Mouse (Mus musculus): Measurements from ENCODE around the gene Slc26a8. TPM values are rescaled to one million over a fixed set of nuclear protein-coding genes. Genes with fewer than 3 reads are reported as not detected.

Slc26a8 gene
- polyA plus RNA-seq, 1 experiment from 2014 or later, result 0.44 TPM

DNA sequence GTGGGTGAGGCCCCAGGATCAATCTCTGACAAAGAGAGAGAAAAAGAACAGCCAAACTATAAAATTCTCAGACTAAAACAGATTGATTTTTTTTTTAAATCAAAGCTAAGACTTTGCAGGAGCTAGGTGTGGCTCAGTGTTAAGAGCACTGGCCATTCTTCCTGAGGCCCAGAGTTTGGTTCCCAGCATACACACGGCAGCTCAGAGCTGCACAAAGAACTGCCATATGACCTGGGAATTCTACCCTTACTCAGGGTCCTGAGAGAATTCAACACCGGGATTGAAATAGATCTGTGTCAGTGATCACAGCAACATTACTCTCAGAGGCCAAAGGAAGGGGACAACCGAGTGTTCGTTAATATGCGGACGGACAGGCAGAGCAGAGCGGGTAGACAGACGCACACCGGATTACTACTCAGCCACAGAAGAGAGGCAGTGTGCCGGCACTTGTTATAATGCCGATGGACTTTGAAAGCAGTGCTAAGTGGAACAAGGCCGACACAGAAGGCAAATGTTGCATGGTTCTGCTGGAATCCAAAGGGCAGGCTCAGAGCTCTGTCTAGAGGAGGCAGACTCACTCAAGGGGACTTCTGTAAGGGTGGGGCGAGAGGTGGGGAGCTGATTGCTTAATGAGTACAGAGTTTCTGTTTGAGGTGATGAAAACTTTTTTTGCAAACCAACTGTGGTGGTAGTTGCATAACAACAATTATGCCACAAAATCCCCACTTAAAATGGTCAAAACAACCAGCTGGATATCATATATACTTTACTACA, 7.5 kb downstream of the Slc26a8 start:
- Histone ChIP-seq H3K27me3 (no peaks in the 10 kb centered on the region), H3K36me3 (no peaks in the 10 kb centered on the region), H3K9ac (no peak overlapping the region), H3K9me3 (replicated peaks) (no peaks in the 10 kb centered on the region), H3K4me1 (no peaks in the 10 kb centered on the region), H3K4me2 (replicated peaks) (no peak overlapping the region), H3K4me3 (no peak overlapping the region), H3K27ac (no peak overlapping the region)
- no peak for ATAC-seq (ENCODE audit: low FRiP score)
- 81% methylated on average over 13 of the region's 13 CpGs for WGBS

DNA sequence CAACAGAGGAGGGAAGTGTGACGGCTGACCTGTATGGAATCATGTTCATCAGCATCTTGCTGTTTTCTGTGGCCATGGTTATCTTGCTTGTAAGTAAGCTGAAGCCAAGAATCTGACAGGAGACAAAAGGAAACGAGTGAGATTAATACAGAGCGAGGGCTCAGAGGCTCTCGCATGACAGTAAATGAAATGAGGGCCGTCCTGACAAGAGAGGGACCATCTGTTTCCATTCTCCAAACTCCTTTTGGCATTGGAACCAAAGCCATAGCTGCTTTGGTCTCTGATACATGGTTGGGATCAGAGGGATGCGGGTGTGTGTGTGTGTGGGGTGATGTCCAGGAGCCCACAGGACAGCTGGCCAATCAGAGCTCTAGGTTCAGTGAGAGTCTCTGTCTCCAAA, 30.5 kb downstream of the Slc26a8 start:
- ATAC-seq (ENCODE audit: low FRiP score), result no peak
- no peaks in the 10 kb centered on the region for H3K36me3 ChIP-seq
- no peaks in the 10 kb centered on the region for H3K27me3 ChIP-seq
- H3K27ac ChIP-seq, result no peak overlapping the region
- no peak overlapping the region for H3K4me3 ChIP-seq
- no peak overlapping the region for H3K4me2 ChIP-seq (replicated peaks)
- H3K4me1 ChIP-seq, result peaks cover 8% of the 10 kb centered on the region
- H3K9ac ChIP-seq, result no peak overlapping the region
- H3K9me3 ChIP-seq (replicated peaks), result no peaks in the 10 kb centered on the region
- 70% methylated on average over 6 of the region's 6 CpGs for WGBS

DNA sequence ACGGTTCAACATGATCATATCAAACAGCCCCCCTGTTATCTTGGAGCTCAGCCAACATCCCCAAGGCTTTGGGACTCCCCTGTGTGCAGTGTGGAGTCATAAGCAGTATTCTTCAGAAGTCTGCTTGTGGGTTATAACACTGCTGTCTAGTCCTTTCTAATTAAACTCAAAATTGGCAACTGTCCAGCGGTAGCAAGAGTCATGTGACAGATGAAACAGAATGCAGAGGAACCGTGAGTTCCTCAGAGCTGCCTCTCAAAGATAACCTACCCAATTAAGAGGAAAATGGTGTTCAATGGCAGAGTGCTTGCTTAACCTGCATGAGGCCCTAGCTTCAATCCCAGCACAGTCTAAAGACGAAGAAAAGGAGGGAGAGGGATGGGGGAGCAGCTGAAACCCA, 32.1 kb downstream of the Slc26a8 start:
- no peak overlapping the region for H3K9ac ChIP-seq
- H3K4me1 ChIP-seq, result peaks cover 8% of the 10 kb centered on the region
- no peaks in the 10 kb centered on the region for H3K27me3 ChIP-seq
- no peak overlapping the region for H3K4me3 ChIP-seq
- H3K9me3 ChIP-seq (replicated peaks), result no peaks in the 10 kb centered on the region
- no peak overlapping the region for H3K4me2 ChIP-seq (replicated peaks)
- no peak for ATAC-seq (ENCODE audit: low FRiP score)
- H3K27ac ChIP-seq, result no peak overlapping the region
- WGBS, result 47% methylated on average over 4 of the region's 4 CpGs
- no peaks in the 10 kb centered on the region for H3K36me3 ChIP-seq

DNA sequence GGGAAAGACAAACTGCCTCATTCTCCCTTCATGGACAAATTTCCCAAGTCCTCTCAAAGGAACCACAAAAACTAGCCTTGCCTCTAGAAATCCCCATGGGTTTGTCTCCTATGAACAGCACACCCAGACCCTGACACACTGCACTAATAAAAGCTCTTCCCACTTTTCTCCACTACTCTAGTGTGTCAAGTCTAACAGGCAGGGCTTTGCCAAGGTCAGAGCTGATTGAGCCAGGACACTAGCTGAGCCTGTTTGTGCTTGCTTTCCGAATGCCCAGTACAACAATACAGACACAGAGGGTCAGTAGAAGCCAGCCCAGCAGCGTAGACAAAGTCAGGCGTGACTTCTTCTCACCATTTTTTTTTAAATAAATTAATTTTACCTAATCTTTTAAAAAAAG, 39.8 kb downstream of the Slc26a8 start:
- Histone ChIP-seq H3K4me1 (no peaks in the 10 kb centered on the region), H3K4me3 (no peak overlapping the region), H3K27ac (no peak overlapping the region), H3K4me2 (replicated peaks) (no peak overlapping the region), H3K27me3 (no peaks in the 10 kb centered on the region), H3K9me3 (replicated peaks) (no peaks in the 10 kb centered on the region), H3K36me3 (no peaks in the 10 kb centered on the region), H3K9ac (no peak overlapping the region)
- ATAC-seq (ENCODE audit: low FRiP score), result no peak
- WGBS, result 80% methylated on average over 3 of the region's 3 CpGs

DNA sequence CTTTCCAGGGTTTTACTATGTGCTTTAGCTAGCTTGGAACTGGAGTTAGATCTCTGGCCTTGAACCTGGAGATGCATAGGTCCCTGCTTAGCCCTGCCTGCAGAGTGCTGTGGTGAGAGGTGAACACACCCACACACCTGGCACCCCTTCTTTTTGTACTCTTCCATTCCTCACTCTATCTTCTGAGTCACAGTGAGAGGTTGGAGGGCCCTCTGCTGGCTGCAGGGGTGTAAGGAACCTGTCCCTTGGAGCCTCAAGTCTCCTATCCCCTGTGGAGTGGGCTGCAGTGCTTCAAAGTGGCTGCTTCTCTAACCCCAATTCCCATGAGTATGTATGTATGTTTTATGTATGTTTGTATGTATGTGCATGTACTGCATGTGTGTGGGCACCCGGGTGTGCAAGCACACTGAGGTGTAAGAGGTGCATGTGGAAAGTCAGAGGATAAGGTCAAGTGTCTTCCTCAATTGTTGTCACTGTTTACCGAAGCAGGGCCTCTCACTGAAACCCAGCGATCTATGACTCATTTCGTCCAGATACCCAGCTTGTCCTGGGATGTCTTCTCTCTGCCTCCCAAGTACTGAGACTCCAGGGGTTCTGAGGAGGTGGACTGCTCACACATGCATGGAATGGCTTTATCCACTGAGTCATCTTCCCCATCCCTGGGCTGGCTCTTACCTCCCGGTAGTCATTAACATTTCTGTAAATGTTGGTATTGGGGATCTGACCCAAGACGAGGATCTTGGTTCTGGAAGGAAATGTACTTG, 41.2 kb downstream of the Slc26a8 start:
- H3K4me1 ChIP-seq, result no peaks in the 10 kb centered on the region
- no peaks in the 10 kb centered on the region for H3K27me3 ChIP-seq
- H3K36me3 ChIP-seq, result no peaks in the 10 kb centered on the region
- ATAC-seq (ENCODE audit: low FRiP score), result no peak
- no peaks in the 10 kb centered on the region for H3K9me3 ChIP-seq (replicated peaks)
- no peak overlapping the region for H3K27ac ChIP-seq
- no peak overlapping the region for H3K4me3 ChIP-seq
- H3K4me2 ChIP-seq (replicated peaks), result no peak overlapping the region
- 51% methylated on average over 6 of the region's 6 CpGs for whole genome bisulfite sequencing
- no peak overlapping the region for H3K9ac ChIP-seq

DNA sequence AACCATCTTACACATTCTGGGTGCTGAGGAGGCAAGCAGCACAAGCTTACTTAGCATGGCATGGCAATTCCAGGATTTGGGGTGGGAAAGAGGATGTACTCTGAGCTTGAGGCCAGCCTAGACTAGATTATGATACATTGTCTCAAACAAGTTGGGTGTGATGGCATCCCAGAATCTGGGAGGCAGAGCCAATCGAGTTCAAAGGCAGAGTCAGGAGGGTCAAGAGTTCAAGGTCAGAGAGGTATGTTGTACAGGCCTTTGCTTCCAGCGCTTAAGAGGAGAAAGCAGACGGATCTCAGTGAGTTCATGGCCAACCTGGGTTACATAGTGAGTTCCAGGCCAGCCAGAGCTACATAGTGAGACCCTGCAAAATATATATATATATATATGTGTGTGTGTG, 43.8 kb downstream of the Slc26a8 start:
- Histone ChIP-seq H3K4me1 (no peaks in the 10 kb centered on the region), H3K27me3 (no peaks in the 10 kb centered on the region), H3K4me3 (no peak overlapping the region), H3K27ac (no peak overlapping the region), H3K9ac (no peak overlapping the region), H3K36me3 (no peaks in the 10 kb centered on the region), H3K9me3 (replicated peaks) (no peaks in the 10 kb centered on the region), H3K4me2 (replicated peaks) (no peak overlapping the region)
- 71% methylated on average over 3 of the region's 3 CpGs for WGBS
- no peak for ATAC-seq (ENCODE audit: low FRiP score)

DNA sequence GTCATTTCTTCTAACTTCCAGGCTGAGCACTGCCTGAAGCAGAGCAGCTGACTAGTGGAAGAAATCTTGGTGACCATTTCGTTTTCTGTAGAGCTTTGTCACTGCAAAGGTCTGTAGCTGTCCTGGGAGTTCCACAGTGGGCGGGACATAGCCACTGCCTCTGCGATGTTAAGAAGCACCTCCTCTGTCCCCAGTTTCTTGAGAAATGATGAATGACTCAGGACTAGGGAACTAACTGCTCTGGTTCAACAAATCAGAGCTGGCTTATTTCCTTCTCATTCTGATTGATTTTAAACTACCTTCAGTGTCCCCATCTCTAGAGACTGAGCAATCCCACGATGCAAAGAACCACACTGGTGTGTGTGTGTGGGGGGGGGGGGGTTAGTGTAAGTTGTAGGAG, 45.9 kb downstream of the Slc26a8 start:
- ATAC-seq (ENCODE audit: low FRiP score), result no peak
- Histone ChIP-seq H3K36me3 (no peaks in the 10 kb centered on the region), H3K27ac (no peak overlapping the region), H3K9ac (no peak overlapping the region), H3K4me2 (replicated peaks) (no peak overlapping the region), H3K9me3 (replicated peaks) (no peaks in the 10 kb centered on the region), H3K4me1 (no peaks in the 10 kb centered on the region), H3K27me3 (no peaks in the 10 kb centered on the region), H3K4me3 (no peak overlapping the region)
- 53% methylated on average over 4 of the region's 4 CpGs for WGBS

DNA sequence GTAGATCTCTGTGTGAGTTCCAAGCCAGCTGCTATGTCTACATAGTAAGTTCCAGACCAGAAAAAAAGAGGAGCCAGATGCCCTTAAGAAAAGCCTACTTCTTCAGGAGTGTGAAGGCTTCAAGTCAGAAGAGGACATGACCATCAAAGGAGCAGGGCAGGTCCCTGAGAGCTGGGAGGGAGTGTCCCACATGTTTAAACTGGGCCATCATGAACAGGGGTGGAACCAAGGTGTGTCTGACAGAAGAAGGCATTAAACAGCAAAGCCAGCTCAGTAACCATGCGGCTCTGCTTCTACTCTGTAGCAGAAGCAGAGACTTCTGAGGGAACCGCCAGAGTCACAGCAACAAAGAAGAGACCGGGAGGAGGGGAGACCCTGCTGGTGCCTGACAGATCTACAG, 46.3 kb downstream of the Slc26a8 start:
- no peak overlapping the region for H3K27ac ChIP-seq
- no peaks in the 10 kb centered on the region for H3K36me3 ChIP-seq
- H3K9me3 ChIP-seq (replicated peaks), result no peaks in the 10 kb centered on the region
- ATAC-seq (ENCODE audit: low FRiP score), result no peak
- no peak overlapping the region for H3K4me3 ChIP-seq
- H3K9ac ChIP-seq, result no peak overlapping the region
- no peaks in the 10 kb centered on the region for H3K27me3 ChIP-seq
- no peak overlapping the region for H3K4me2 ChIP-seq (replicated peaks)
- 25% methylated on average over 3 of the region's 3 CpGs for WGBS
- no peaks in the 10 kb centered on the region for H3K4me1 ChIP-seq

DNA sequence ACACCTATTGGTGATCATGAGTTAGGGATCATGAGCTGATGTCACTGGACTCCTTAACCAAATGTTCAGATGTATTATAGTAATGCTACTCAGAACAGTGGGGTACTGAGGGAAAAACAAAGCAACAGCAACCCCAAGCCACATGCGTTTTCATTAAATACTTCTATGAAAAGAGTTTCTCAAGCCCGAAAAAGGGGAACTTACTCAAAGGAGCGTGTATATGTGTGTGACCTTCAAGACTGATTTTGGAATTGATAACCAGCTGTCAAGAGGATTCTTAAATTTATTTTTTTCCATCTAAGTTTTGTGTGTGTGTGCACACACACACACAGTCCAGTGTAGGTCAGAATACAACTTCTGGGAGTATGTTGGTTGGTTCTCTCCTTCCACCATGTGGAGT, 49.9 kb downstream of the Slc26a8 start:
- Histone ChIP-seq H3K9me3 (replicated peaks) (no peaks in the 10 kb centered on the region), H3K9ac (no peak overlapping the region), H3K27me3 (no peaks in the 10 kb centered on the region), H3K27ac (no peak overlapping the region), H3K4me3 (no peak overlapping the region), H3K4me2 (replicated peaks) (no peak overlapping the region), H3K36me3 (no peaks in the 10 kb centered on the region), H3K4me1 (no peaks in the 10 kb centered on the region)
- ATAC-seq (ENCODE audit: low FRiP score), result no peak
- 84% methylated on average over 3 of the region's 3 CpGs for WGBS

DNA sequence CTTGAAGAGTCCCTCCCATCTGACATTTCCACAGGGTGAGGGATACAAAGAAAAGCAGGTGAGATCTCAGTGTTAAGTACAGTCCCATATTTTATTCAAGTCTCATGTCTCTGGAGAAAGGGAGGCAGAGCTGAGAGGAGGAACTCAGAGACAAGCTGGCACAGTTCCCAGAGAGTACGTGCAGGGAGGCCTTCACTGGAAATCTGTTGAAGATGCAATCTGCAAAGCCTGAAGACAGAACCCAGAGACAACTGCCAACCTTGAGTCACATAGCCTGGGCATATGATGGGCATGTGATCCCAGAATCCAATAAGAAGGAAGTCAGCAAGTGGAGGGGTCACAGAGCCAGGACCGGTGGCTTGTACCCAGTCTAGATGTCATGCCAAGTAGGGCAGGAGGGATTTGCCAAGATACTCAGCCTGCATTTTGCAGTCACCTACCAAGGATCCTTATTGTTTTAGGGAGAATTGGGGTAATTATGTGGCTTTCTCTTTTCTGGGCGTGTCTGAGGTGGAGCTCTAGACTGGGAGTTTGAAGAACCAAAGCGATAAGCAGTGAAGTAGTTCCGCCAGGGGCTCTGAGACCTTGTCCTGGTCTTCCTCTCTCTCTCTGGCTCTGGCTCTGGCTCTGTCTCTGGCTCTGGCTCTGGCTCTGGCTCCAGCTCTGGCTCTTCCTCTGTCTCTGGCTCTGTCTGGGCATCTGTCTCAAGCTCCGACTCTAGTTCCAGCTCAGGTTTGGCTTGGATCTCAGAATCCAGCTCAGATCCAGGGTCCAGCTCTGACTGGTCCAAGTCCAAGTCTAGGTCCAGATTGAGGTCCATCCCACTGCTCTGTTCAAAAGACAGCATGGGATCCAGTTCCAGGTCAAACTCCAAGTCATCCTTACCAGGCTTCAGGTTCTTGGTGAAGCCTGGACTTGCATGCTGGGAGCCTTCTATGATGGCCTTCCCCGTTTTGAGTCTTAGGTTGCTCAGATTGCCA, 52.0 kb downstream of the Slc26a8 start:
- Histone ChIP-seq H3K36me3 (no peaks in the 10 kb centered on the region), H3K9me3 (replicated peaks) (no peaks in the 10 kb centered on the region), H3K27me3 (no peaks in the 10 kb centered on the region), H3K4me3 (no peak overlapping the region), H3K4me2 (replicated peaks) (no peak overlapping the region), H3K27ac (no peak overlapping the region), H3K4me1 (no peaks in the 10 kb centered on the region), H3K9ac (no peak overlapping the region)
- ATAC-seq (ENCODE audit: low FRiP score), result no peak
- WGBS, result 87% methylated on average over 7 of the region's 7 CpGs

DNA sequence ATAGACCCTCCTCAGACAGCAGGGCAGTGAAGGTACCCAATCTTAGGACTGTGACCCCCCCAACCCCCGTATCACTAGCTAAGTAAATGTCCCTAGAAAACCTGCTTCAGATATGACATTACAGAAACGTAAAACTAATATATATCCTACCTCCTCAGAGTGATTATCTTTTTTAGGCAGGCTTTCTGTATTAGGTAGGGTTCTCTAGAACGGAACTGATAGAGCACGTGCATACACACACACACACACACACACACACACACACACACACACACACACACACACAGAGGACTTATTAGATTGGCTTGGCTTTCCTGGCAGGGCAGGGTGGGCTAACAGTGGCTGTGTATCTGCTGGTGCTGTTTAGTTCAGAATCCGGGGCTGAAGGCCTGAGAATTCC, 54.2 kb downstream of the Slc26a8 start:
- WGBS, result 80% methylated on average over 5 of the region's 5 CpGs
- H3K9ac ChIP-seq, result no peak overlapping the region
- H3K36me3 ChIP-seq, result no peaks in the 10 kb centered on the region
- H3K4me3 ChIP-seq, result no peak overlapping the region
- no peaks in the 10 kb centered on the region for H3K4me1 ChIP-seq
- no peak overlapping the region for H3K27ac ChIP-seq
- H3K4me2 ChIP-seq (replicated peaks), result no peak overlapping the region
- no peaks in the 10 kb centered on the region for H3K9me3 ChIP-seq (replicated peaks)
- ATAC-seq (ENCODE audit: low FRiP score), result no peak
- H3K27me3 ChIP-seq, result no peaks in the 10 kb centered on the region

DNA sequence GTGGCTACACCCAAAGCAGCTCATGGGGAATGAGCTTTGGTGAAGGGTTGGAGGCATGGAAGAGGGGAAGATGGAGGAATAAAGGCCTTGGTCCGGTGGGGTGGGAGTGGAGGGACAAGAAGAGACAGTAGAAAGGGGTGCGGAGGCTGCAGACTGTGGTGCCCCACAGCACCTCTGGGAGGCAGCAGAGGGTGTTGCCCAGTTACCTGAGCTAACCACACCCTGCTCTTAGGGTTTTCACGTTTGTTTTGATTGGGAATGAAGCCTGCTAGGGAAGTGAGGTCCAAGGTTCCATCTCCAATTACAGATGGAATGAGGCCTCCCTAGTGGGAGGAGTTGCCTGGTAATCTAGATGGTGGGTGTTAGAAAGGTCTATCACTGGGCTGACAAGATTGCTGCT, 60.9 kb downstream of the Slc26a8 start:
- H3K27ac ChIP-seq, result no peak overlapping the region
- no peaks in the 10 kb centered on the region for H3K27me3 ChIP-seq
- H3K9me3 ChIP-seq (replicated peaks), result no peaks in the 10 kb centered on the region
- no peaks in the 10 kb centered on the region for H3K36me3 ChIP-seq
- H3K4me1 ChIP-seq, result no peaks in the 10 kb centered on the region; the same call in 1 of the 2 replicates
- no peak overlapping the region for H3K4me2 ChIP-seq (replicated peaks)
- H3K9ac ChIP-seq, result no peak overlapping the region
- no peak for ATAC-seq (ENCODE audit: low FRiP score)
- H3K4me3 ChIP-seq, result no peak overlapping the region
- 49% methylated on average over 3 of the region's 3 CpGs for WGBS
